Mouse (Mus musculus) kidney, adult 2 months (tissue): ENCODE results near the gene Gdi1.

Experiments used
- CTCF ChIP-seq: fragments of 200-500 bp; conservative IDR thresholded peaks from 2 replicates; pipeline ENCODE4 v1.5.1; 2011; ENCODE audit warnings: low read depth, mild to moderate bottlenecking, control low read depth, low read length, moderate library complexity, mixed read lengths; ENCODE audit not compliant: insufficient read depth, insufficient read length
- POLR2A ChIP-seq: fragments of 200-500 bp; IDR thresholded peaks from one replicate; pipeline ENCODE4 v1.6.1; 2011; ENCODE audit warnings: low read depth, low read length, control low read depth

- peak; percentile 25; the same call in 1 of the 2 replicates for TF ChIP-seq CTCF
- TF ChIP-seq POLR2A, result peak; percentile 74
These were observed at the start of gene Gdi1 for GRCm38 (mm10) chrX:74304867-74305700.
